Mouse (Mus musculus) C2C12 (cell line): ENCODE measurements around the gene Pole2.

Source experiments
- CEBPB ChIP-seq: IDR thresholded peaks from one replicate; pipeline ENCODE4 v1.6.1; 2011; ENCODE audit warnings: low read depth, mild to moderate bottlenecking, control low read depth, moderate library complexity
- CTCF ChIP-seq: IDR thresholded peaks from one replicate; pipeline ENCODE4 v1.5.1; 2011; ENCODE audit not compliant: control insufficient read depth, insufficient read depth, insufficient read length
- MYOD1 ChIP-seq: IDR thresholded peaks from one replicate; pipeline ENCODE4 v1.6.1; 2011; ENCODE audit warnings: low read depth; ENCODE audit not compliant: control insufficient read depth, insufficient read length
- MYOG ChIP-seq: IDR thresholded peaks from one replicate; pipeline ENCODE4 v1.6.1; 2011; ENCODE audit not compliant: control insufficient read depth, insufficient read length; ENCODE audit errors: extremely low read depth
- USF1 ChIP-seq: IDR thresholded peaks from one replicate; pipeline ENCODE4 v1.6.1; 2011; ENCODE audit warnings: low read depth, mild to moderate bottlenecking, control low read depth, moderate library complexity

DNA sequence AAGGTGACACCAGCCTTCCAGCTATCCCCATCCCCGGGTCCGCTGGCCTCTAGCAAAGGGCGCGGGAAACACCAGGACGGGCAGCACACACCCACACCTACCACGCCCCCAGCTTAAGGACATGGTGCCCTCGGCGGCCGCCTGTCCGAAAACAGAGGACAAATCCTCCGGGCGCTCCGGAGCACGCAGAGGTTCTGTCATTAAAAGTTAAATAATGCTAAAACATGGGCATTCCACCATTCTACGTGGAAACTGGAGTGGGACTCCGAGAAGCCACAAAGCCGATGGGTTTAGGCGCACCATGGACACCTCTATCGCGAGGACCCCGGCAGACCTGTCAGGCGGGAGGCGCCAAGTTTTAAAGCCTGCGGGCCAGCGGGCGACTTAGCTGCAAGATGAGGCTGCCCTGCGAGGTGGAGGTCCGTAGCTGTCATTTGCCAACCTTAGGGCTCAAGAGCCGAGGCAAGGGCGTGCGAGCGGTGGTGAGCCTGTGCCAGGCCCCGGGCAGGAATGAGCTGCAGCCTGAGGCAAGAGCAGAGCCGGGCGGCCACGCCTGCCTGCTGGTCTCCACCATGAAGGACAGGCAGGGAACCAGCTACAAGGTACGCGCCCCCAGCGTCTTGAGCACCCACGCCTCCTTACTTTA, 59.4 kb downstream of the Pole2 start, which contains the start of gene Lrr1:
- TF ChIP-seq USF1 (no peak), CEBPB (no peak), CTCF (no peak), MYOG (no peak), MYOD1 (no peak)
